Mouse (Mus musculus): ENCODE measurements around the gene Plpp2. TPM values are rescaled to one million over a fixed set of nuclear protein-coding genes. Genes with fewer than 3 reads are reported as not detected.

Gene Plpp2
- total RNA-seq, 2 experiments from 2014 or later = 3.5 to 4.3 TPM

GRCm38 (mm10) chr10:79531593-79531992, 2.0 kb downstream of the Plpp2 start:
- DNase-seq (ENCODE audit: low spot score in 2 of 2) = no peak

- no peak for DNase-seq (ENCODE audit: low spot score in 2 of 2)
These were observed 2.9 kb downstream of the Plpp2 start for GRCm38 (mm10) chr10:79530721-79531120.

GRCm38 (mm10) chr10:79530241-79530640, 3.4 kb downstream of the Plpp2 start:
- DNase-seq (ENCODE audit: low spot score in 2 of 2) = no peak

- DNase-seq (ENCODE audit: low spot score in 2 of 2) = no peak
These were observed 5.5 kb downstream of the Plpp2 start for GRCm38 (mm10) chr10:79528081-79528480.

GRCm38 (mm10) chr10:79527453-79527845, 6.1 kb downstream of the Plpp2 start:
- no peak for DNase-seq (ENCODE audit: low spot score in 2 of 2)

- no peak for DNase-seq (ENCODE audit: low spot score in 2 of 2)
These were observed 6.7 kb downstream of the Plpp2 start for GRCm38 (mm10) chr10:79526661-79527452.

- DNase-seq (ENCODE audit: low spot score in 2 of 2) = no peak
These were observed 7.9 kb downstream of the Plpp2 start for GRCm38 (mm10) chr10:79525456-79526325.

- DNase-seq (ENCODE audit: low spot score in 2 of 2) = no peak
These were observed 9.2 kb downstream of the Plpp2 start for GRCm38 (mm10) chr10:79524433-79524832.

- DNase-seq (ENCODE audit: low spot score in 2 of 2) = no peak
These were observed 26.9 kb downstream of the Plpp2 start for GRCm38 (mm10) chr10:79506709-79507108.

- DNase-seq (ENCODE audit: low spot score in 2 of 2) = peak in 1 of 2 experiments; percentile 11
These were observed 30.6 kb downstream of the Plpp2 start for GRCm38 (mm10) chr10:79502830-79503644.

GRCm38 (mm10) chr10:79496701-79497288, 36.8 kb downstream of the Plpp2 start:
- no peak for DNase-seq (ENCODE audit: low spot score in 2 of 2)

GRCm38 (mm10) chr10:79495886-79496285, 37.7 kb downstream of the Plpp2 start:
- DNase-seq (ENCODE audit: low spot score in 2 of 2) = no peak

Small RNA genes within 50 kb of the gene (microRNA-seq; reads per million reads assigned to microRNA genes)
- 0 to 0.25 reads per million in 2 experiments for gene Mir6909

Other genes with a start within 250 kb of the Plpp2 start
- not detected for gene Vmn2r82, start 177.3 kb downstream of the Plpp2 start, total RNA-seq (2021)
- not detected for gene Vmn2r83, start 65.1 kb downstream of the Plpp2 start, total RNA-seq (2021)
- 10 to 100 TPM; 51.4 to 51.9 TPM for gene Mier2, start 21.4 kb upstream of the Plpp2 start, total RNA-seq (2021)
- gene Theg, start 53.5 kb upstream of the Plpp2 start, total RNA-seq (2021) = 1 to 10 TPM in 1 of 2 experiments, under 1 TPM in 1; 0.37 to 1.7 TPM
- gene C2cd4c, start 80.2 kb upstream of the Plpp2 start, total RNA-seq (2021) = 10 to 100 TPM; 16.7 to 18.6 TPM
- gene Shc2, start 104.1 kb upstream of the Plpp2 start, total RNA-seq (2021) = 10 to 100 TPM; 44.3 to 50.1 TPM
- under 1 TPM in 1 of 2 experiments, not detected in 1; 0.82 TPM for gene Odf3l2, start 111.9 kb upstream of the Plpp2 start, total RNA-seq (2021)
- not detected for gene Madcam1, start 130.8 kb upstream of the Plpp2 start, total RNA-seq (2021)
- 10 to 100 TPM; 69.8 to 77.1 TPM for gene Tpgs1, start 135.6 kb upstream of the Plpp2 start, total RNA-seq (2021)
- 10 to 100 TPM; 75.4 to 77.5 TPM for gene Cdc34, start 148.4 kb upstream of the Plpp2 start, total RNA-seq (2021)
- gene Gzmm, start 155.2 kb upstream of the Plpp2 start, total RNA-seq (2021) = 1 to 10 TPM; 2.7 to 3.2 TPM
- gene Bsg, start 170.7 kb upstream of the Plpp2 start, total RNA-seq (2021) = 100 to 1,000 TPM; 566 to 614 TPM
- gene Hcn2, start 182.8 kb upstream of the Plpp2 start, total RNA-seq (2021) = 100 to 1,000 TPM; 142 to 157 TPM
- gene Polrmt, start 212.8 kb upstream of the Plpp2 start, total RNA-seq (2021) = 10 to 100 TPM; 50.6 to 55.3 TPM
- 1 to 10 TPM; 4.3 to 5.6 TPM for gene Fgf22, start 221.3 kb upstream of the Plpp2 start, total RNA-seq (2021)
- gene Rnf126, start 233.2 kb upstream of the Plpp2 start, total RNA-seq (2021) = 10 to 100 TPM; 86.7 to 98.4 TPM
- 1 to 10 TPM; 2.7 to 3.2 TPM for gene Fstl3, start 243.5 kb upstream of the Plpp2 start, total RNA-seq (2021)

Data from left cerebral cortex, adult 18-20 months (tissue).